Mouse (Mus musculus): Measurements from ENCODE around the gene Mgp. TPM values are rescaled to one million over a fixed set of nuclear protein-coding genes. Genes with fewer than 3 reads are reported as not detected.

The Mgp gene
- polyA plus RNA-seq, 1 experiment from 2014 or later, result 1.9 TPM

DNA sequence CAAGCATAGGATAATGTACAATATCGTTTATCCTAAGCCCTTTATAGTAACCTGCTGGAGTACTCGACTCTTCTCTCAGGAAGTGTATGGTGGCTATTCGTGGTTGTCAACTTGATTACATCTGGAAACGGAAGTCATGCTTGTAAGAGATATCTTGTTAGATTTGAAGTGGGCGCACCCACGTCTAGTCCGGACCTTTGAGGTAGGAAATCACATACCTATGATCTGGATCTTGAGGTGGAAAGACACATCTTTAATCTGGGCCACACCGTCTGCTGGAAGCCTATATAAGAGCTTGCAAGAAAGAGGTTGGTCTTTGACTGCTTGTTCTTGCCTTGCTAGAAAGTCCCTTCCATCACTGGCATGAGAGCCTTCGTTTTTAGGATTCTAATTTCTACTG, 26.9 kb upstream of the Mgp start:
- 90% methylated on average over 9 of the region's 9 CpGs for WGBS

DNA sequence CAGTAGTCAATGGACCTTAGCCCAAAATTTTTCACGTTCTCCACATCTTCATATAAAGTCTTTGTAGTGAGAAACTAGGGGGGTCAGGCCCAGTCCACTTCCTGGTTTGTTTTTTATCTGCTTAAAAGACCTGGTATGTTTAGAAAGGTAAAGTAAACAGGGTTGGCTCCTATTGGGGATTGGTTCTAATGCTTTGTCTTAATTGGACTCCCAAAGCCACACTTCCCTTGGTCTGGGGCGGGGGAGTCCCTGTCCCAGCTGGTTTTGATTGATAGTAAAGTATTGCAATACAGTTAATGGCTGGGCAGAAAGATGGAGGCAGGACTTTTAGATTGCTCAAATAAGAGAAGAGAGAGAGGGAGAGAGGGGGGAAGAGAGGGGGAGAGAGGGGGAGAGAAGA, 25.4 kb upstream of the Mgp start:
- Histone ChIP-seq H3K4me1 (replicated peaks; ENCODE audit: control insufficient read depth, insufficient read depth, low read length) (no peaks in the 10 kb centered on the region), H3K36me3 (ENCODE audit: control insufficient read depth, insufficient read depth, low read length) (no peaks in the 10 kb centered on the region), H3K4me3 (ENCODE audit: low read depth, low read length) (no peak overlapping the region), H3K27me3 (ENCODE audit: control insufficient read depth, insufficient read depth, low read length) (no peaks in the 10 kb centered on the region), H3K27ac (ENCODE audit: low read depth, low read length) (no peak overlapping the region), H3K9me3 (ENCODE audit: control insufficient read depth, low read length) (no peaks in the 10 kb centered on the region), H3K9ac (ENCODE audit: low read length) (no peak overlapping the region), H3K4me2 (ENCODE audit: low read depth, low read length, severe bottlenecking) (no peak overlapping the region)
- 87% methylated on average over 2 of the region's 2 CpGs for WGBS
- ATAC-seq (replicated peaks; ENCODE audit: low FRiP score), result no peak
- DNase-seq (ENCODE audit: low spot score), result peak; percentile 13

More for the DNA sequence above, 26.9 kb upstream of the Mgp start:
- H3K4me2 ChIP-seq (ENCODE audit: low read depth, low read length, severe bottlenecking), result no peak overlapping the region
- H3K9ac ChIP-seq (ENCODE audit: low read length), result no peak overlapping the region
- H3K4me3 ChIP-seq (ENCODE audit: low read depth, low read length), result no peak overlapping the region
- no peak for DNase-seq (ENCODE audit: low spot score)
- H3K27me3 ChIP-seq (ENCODE audit: control insufficient read depth, insufficient read depth, low read length), result no peaks in the 10 kb centered on the region
- H3K27ac ChIP-seq (ENCODE audit: low read depth, low read length), result no peak overlapping the region
- no peaks in the 10 kb centered on the region for H3K9me3 ChIP-seq (ENCODE audit: control insufficient read depth, low read length)
- ATAC-seq (replicated peaks; ENCODE audit: low FRiP score), result no peak
- H3K36me3 ChIP-seq (ENCODE audit: control insufficient read depth, insufficient read depth, low read length), result no peaks in the 10 kb centered on the region
- H3K4me1 ChIP-seq (replicated peaks; ENCODE audit: control insufficient read depth, insufficient read depth, low read length), result no peaks in the 10 kb centered on the region

DNA sequence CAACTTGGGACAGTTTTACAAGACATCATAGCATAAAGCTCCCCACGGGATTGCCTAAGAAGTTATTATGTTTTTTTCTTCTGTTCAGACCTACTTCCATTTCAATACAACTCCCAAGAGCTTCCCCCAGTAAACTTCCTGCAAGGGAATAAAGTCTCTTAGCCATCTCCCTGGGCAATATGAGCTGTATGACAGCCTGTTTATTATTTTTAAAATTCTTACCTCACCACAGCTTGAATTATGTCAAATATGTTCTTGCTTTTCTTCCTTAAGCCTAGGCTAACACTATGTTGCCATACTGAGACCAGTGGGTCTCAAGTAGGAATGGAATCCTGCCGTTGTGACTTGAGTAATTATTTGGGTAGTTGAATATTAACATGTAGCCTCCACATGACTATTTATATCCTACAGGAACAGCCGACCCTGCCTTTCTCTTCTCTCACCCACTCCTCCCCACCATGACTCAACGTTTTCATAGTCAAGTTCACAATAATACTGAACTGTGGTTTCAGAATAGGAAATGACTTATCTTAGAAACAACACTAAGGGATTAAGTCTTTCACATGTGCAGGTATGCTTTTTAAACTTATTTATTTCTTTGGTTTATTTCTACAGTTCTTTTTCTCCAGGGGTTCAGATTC, 24.9 kb upstream of the Mgp start:
- DNase-seq (ENCODE audit: low spot score), result peak; percentile 3
- no peaks in the 10 kb centered on the region for H3K36me3 ChIP-seq (ENCODE audit: control insufficient read depth, insufficient read depth, low read length)
- no peak overlapping the region for H3K4me2 ChIP-seq (ENCODE audit: low read depth, low read length, severe bottlenecking)
- no peak overlapping the region for H3K9ac ChIP-seq (ENCODE audit: low read length)
- no peaks in the 10 kb centered on the region for H3K4me1 ChIP-seq (replicated peaks; ENCODE audit: control insufficient read depth, insufficient read depth, low read length)
- H3K9me3 ChIP-seq (ENCODE audit: control insufficient read depth, low read length), result no peaks in the 10 kb centered on the region
- H3K27ac ChIP-seq (ENCODE audit: low read depth, low read length), result no peak overlapping the region
- ATAC-seq (replicated peaks; ENCODE audit: low FRiP score), result no peak
- H3K4me3 ChIP-seq (ENCODE audit: low read depth, low read length), result no peak overlapping the region
- 85% methylated on average over 4 of the region's 4 CpGs for WGBS
- no peaks in the 10 kb centered on the region for H3K27me3 ChIP-seq (ENCODE audit: control insufficient read depth, insufficient read depth, low read length)

DNA sequence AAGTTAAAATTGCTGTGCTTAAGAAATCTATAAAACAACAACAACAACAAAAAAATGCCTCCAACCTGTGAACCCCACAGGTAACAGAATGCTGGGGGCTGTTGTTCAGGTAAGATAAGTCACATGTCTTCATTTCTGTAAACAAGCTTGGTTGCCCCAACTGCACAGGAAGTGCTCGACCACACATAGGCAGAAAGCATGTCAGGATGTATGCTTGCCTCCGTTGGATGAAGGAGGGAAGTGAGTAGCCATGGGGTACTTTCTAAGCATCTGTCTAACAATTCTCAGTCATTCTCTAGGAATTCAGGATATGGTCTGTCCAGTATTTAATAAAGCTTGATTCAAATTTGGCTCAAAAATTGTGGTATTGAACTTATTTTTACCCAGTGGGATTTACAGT, 23.3 kb upstream of the Mgp start:
- Histone ChIP-seq H3K4me1 (replicated peaks; ENCODE audit: control insufficient read depth, insufficient read depth, low read length) (no peaks in the 10 kb centered on the region), H3K27me3 (ENCODE audit: control insufficient read depth, insufficient read depth, low read length) (no peaks in the 10 kb centered on the region), H3K9me3 (ENCODE audit: control insufficient read depth, low read length) (no peaks in the 10 kb centered on the region), H3K27ac (ENCODE audit: low read depth, low read length) (no peak overlapping the region), H3K9ac (ENCODE audit: low read length) (no peak overlapping the region), H3K36me3 (ENCODE audit: control insufficient read depth, insufficient read depth, low read length) (no peaks in the 10 kb centered on the region), H3K4me2 (ENCODE audit: low read depth, low read length, severe bottlenecking) (no peak overlapping the region), H3K4me3 (ENCODE audit: low read depth, low read length) (no peak overlapping the region)
- 85% methylated on average over 2 of the region's 2 CpGs for WGBS
- DNase-seq (ENCODE audit: low spot score) (no peak), ATAC-seq (replicated peaks; ENCODE audit: low FRiP score) (no peak)

DNA sequence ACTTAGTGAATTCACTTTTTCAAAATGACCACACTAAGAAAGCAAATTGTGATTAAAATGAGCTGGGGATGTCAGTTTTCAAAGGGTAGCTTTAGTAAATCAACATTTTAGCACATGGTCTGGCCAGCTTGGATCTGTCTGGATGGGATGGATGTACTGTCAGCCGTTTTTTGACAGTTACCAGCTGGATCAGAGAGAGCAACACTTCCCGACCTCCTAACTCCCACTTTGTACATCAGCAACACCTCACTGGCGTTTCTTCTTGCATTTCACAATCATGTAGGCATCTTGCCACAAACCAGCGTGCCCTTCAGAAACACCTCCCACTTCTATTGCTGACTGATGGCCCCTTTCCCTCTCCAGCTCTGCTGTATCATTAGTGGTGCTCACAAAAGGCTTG, 22.6 kb upstream of the Mgp start:
- Histone ChIP-seq H3K4me2 (ENCODE audit: low read depth, low read length, severe bottlenecking) (no peak overlapping the region), H3K4me3 (ENCODE audit: low read depth, low read length) (no peak overlapping the region), H3K27ac (ENCODE audit: low read depth, low read length) (no peak overlapping the region), H3K9me3 (ENCODE audit: control insufficient read depth, low read length) (no peaks in the 10 kb centered on the region), H3K4me1 (replicated peaks; ENCODE audit: control insufficient read depth, insufficient read depth, low read length) (no peaks in the 10 kb centered on the region), H3K9ac (ENCODE audit: low read length) (no peak overlapping the region), H3K36me3 (ENCODE audit: control insufficient read depth, insufficient read depth, low read length) (no peaks in the 10 kb centered on the region), H3K27me3 (ENCODE audit: control insufficient read depth, insufficient read depth, low read length) (no peaks in the 10 kb centered on the region)
- ATAC-seq (replicated peaks; ENCODE audit: low FRiP score) (no peak), DNase-seq (ENCODE audit: low spot score) (no peak)
- WGBS, result 79% methylated on average over 4 of the region's 4 CpGs

DNA sequence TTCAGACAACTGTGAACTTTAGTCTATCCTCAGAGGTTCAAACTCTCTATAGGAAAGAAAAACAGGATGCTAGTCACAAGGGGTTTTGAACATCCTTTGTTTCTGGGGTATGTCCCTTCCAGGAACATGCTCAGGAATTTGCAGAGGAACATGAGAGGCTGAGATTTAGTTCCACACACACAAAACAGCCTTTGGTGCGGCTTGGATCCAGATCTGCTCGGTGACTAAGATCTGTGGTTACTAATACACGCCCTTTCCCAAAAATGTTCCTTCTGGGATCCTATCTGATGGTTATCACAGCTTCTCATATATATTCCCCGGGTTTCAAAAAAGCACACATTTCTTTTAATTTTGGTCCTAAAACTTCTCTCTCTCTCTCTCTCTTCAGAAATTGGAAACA, 22.2 kb upstream of the Mgp start:
- no peaks in the 10 kb centered on the region for H3K4me1 ChIP-seq (replicated peaks; ENCODE audit: control insufficient read depth, insufficient read depth, low read length)

DNA sequence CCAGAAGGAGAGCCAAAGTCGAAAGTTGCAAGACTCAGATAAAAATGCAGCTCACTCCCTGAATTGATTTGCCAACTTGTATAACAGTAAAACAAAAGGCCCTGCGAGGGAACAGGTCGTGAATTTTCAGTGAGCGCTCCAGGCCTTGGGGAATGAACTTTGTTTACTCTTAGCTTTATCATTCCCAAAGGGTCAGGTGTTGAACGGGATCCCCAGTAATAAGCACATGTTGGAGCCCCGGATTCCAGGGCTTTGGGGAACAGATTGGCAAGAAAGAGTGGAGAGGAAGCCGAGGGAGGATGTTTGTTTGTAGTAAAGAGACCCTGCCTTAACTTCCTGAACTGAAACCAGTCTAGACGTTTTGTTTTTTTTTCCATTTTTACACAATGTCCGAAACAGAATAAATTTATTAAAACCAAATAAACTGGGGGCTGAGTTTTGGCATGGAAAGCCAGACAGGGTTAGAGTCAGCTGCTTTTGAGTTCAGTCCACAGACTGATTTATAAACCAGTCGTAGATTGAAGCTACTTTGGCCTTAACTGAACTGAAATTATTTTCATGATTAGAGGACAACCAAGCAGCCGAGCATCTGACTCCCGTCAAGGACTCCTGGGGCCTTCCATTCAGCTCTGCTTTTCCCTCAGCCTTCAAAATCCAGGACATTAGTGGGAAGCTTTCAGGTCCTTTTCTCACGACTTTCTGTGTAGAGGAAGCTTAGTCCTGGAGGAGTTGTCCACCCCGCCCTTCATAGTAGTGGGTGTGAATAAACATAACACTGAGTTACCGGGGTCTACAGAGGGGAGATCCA, 19.1 kb upstream of the Mgp start:
- Histone ChIP-seq H3K9me3 (ENCODE audit: control insufficient read depth, low read length) (no peaks in the 10 kb centered on the region), H3K9ac (ENCODE audit: low read length) (no peak overlapping the region), H3K4me3 (ENCODE audit: low read depth, low read length) (no peak overlapping the region), H3K4me1 (replicated peaks; ENCODE audit: control insufficient read depth, insufficient read depth, low read length) (no peaks in the 10 kb centered on the region), H3K36me3 (ENCODE audit: control insufficient read depth, insufficient read depth, low read length) (no peaks in the 10 kb centered on the region), H3K4me2 (ENCODE audit: low read depth, low read length, severe bottlenecking) (no peak overlapping the region), H3K27me3 (ENCODE audit: control insufficient read depth, insufficient read depth, low read length) (no peaks in the 10 kb centered on the region), H3K27ac (ENCODE audit: low read depth, low read length) (no peak overlapping the region)
- ATAC-seq (replicated peaks; ENCODE audit: low FRiP score), result no peak
- WGBS, result 71% methylated on average over 15 of the region's 15 CpGs
- DNase-seq (ENCODE audit: low spot score), result no peak

More for the DNA sequence above, 22.2 kb upstream of the Mgp start:
- ATAC-seq (replicated peaks; ENCODE audit: low FRiP score), result no peak
- no peak overlapping the region for H3K4me3 ChIP-seq (ENCODE audit: low read depth, low read length)
- no peaks in the 10 kb centered on the region for H3K27me3 ChIP-seq (ENCODE audit: control insufficient read depth, insufficient read depth, low read length)
- no peak overlapping the region for H3K27ac ChIP-seq (ENCODE audit: low read depth, low read length)
- no peak for DNase-seq (ENCODE audit: low spot score)
- no peak overlapping the region for H3K9ac ChIP-seq (ENCODE audit: low read length)
- no peaks in the 10 kb centered on the region for H3K9me3 ChIP-seq (ENCODE audit: control insufficient read depth, low read length)
- no peaks in the 10 kb centered on the region for H3K36me3 ChIP-seq (ENCODE audit: control insufficient read depth, insufficient read depth, low read length)
- no peak overlapping the region for H3K4me2 ChIP-seq (ENCODE audit: low read depth, low read length, severe bottlenecking)
- 85% methylated on average over 4 of the region's 4 CpGs for WGBS

DNA sequence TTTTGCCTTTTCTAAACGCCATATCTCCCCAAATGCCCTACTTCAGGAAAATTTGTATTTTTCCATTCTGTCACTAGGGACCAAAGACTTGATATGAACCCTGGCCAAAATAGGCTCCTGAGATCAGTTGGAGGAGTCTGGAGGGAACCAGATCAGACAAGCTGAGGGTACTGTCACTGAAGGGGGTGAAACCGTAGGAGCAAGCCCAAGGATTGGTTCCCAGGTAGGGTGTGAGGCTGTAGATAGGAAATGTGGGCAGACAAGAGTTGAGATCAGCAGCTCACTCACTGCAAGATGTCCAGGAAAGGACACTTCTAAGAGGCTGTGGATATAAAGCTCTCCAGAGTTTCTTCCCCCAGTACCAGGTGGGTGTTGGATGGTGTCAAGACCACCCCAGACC, 16.4 kb upstream of the Mgp start:
- H3K9ac ChIP-seq (ENCODE audit: low read length), result no peak overlapping the region
- WGBS, result 83% methylated on average over 2 of the region's 2 CpGs
- no peaks in the 10 kb centered on the region for H3K27me3 ChIP-seq (ENCODE audit: control insufficient read depth, insufficient read depth, low read length)
- H3K36me3 ChIP-seq (ENCODE audit: control insufficient read depth, insufficient read depth, low read length), result no peaks in the 10 kb centered on the region
- H3K4me2 ChIP-seq (ENCODE audit: low read depth, low read length, severe bottlenecking), result no peak overlapping the region
- H3K9me3 ChIP-seq (ENCODE audit: control insufficient read depth, low read length), result no peaks in the 10 kb centered on the region
- H3K4me1 ChIP-seq (replicated peaks; ENCODE audit: control insufficient read depth, insufficient read depth, low read length), result no peaks in the 10 kb centered on the region
- H3K27ac ChIP-seq (ENCODE audit: low read depth, low read length), result no peak overlapping the region
- DNase-seq (ENCODE audit: low spot score) (no peak), ATAC-seq (replicated peaks; ENCODE audit: low FRiP score) (no peak)
- no peak overlapping the region for H3K4me3 ChIP-seq (ENCODE audit: low read depth, low read length)

DNA sequence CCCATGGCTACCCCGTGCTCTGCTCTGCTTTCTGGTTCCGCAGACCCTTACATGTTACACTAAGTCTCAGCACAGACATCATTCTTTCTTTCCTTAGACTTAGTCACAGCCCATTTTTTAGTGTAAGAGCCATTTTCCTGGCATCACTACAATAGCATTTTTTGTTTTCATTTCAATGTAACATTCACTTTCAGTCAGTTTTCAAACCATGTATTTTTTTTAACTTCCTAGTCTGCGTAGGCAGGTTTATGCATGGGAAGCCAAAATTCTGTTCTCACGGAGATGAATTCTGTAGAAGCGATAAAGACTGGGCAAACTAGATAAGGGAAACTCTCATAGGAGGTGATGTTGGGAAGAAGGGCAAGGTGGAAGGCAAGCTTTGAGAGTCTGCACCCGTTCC, 13.9 kb upstream of the Mgp start:
- H3K4me3 ChIP-seq (ENCODE audit: low read depth, low read length), result no peak overlapping the region
- H3K27me3 ChIP-seq (ENCODE audit: control insufficient read depth, insufficient read depth, low read length), result no peaks in the 10 kb centered on the region
- no peak overlapping the region for H3K4me2 ChIP-seq (ENCODE audit: low read depth, low read length, severe bottlenecking)
- H3K27ac ChIP-seq (ENCODE audit: low read depth, low read length), result no peak overlapping the region
- DNase-seq (ENCODE audit: low spot score) (no peak), ATAC-seq (replicated peaks; ENCODE audit: low FRiP score) (no peak)
- WGBS, result 93% methylated on average over 6 of the region's 6 CpGs
- H3K36me3 ChIP-seq (ENCODE audit: control insufficient read depth, insufficient read depth, low read length), result no peaks in the 10 kb centered on the region
- no peak overlapping the region for H3K9ac ChIP-seq (ENCODE audit: low read length)
- H3K9me3 ChIP-seq (ENCODE audit: control insufficient read depth, low read length), result no peaks in the 10 kb centered on the region
- H3K4me1 ChIP-seq (replicated peaks; ENCODE audit: control insufficient read depth, insufficient read depth, low read length), result no peaks in the 10 kb centered on the region
